Mouse (Mus musculus) embryonic fibroblast, embryonic 13.5 days (primary cell): ENCODE measurements around the gene Gm11939.

Source experiments
- CTCF ChIP-seq: IDR thresholded peaks from 2 replicates; pipeline ENCODE4 v1.5.1; 2011; ENCODE audit warnings: mild to moderate bottlenecking, control low read depth, low read length, moderate library complexity, borderline replicate concordance; ENCODE audit not compliant: insufficient read depth
- POLR2A ChIP-seq: IDR thresholded peaks from 2 replicates; pipeline ENCODE4 v1.6.1; 2011; ENCODE audit warnings: low read depth, mild to moderate bottlenecking, control low read depth, low read length, moderate library complexity

- TF ChIP-seq CTCF (no peak), POLR2A (no peak)
Observed at GRCm38 (mm10) chr11:99590981-99591380, 31.7 kb upstream of the Gm11939 start, which contains the start of gene Krtap1-3.
